Mouse (Mus musculus): ENCODE data around the gene Wbp1l. TPM values are rescaled to one million over a fixed set of nuclear protein-coding genes. Genes with fewer than 3 reads are reported as not detected.

Gene Wbp1l
- polyA plus RNA-seq, 1 experiment from 2014 or later, result 33.8 TPM

DNA sequence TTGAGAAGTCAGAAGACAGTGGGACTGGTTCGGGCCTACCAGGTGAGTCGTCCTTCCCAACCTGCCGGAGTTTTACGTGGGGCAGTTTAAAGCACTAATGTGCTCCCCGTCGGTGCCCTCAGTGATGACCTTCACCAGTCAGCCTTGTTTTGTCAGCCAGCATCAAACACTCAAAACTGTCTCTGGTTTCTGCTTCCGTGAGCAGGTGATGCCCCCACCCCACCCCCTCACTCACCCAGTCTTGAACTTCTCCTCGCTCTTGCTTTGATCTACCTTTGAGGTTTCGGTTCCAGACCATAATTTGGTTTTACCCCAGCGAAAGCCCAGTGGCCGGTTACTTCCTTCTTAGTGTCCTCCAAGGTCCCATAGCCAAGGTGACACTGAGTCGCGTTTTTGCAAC lies 7.8 kb downstream of the Wbp1l start:
- Histone ChIP-seq H3K4me1 (ENCODE audit: control insufficient read depth, insufficient read depth, low read length) (no peaks in the 10 kb centered on the region), H3K9ac (replicated peaks; ENCODE audit: low read length) (no peak overlapping the region), H3K36me3 (ENCODE audit: control insufficient read depth, insufficient read depth, low read length) (peaks cover 37% of the 10 kb centered on the region), H3K27me3 (ENCODE audit: control insufficient read depth, insufficient read depth, low read length) (no peaks in the 10 kb centered on the region), H3K9me3 (ENCODE audit: control insufficient read depth, low read length) (no peaks in the 10 kb centered on the region), H3K4me2 (ENCODE audit: low read length) (no peak overlapping the region), H3K4me3 (replicated peaks; ENCODE audit: low read depth, low read length) (no peak overlapping the region), H3K27ac (replicated peaks; ENCODE audit: low read depth, low read length) (no peak overlapping the region)
- WGBS, result 95% methylated on average over 13 of the region's 13 CpGs
- ATAC-seq (ENCODE audit: low FRiP score, low TSS enrichment) (no peak), DNase-seq (no peak)

DNA sequence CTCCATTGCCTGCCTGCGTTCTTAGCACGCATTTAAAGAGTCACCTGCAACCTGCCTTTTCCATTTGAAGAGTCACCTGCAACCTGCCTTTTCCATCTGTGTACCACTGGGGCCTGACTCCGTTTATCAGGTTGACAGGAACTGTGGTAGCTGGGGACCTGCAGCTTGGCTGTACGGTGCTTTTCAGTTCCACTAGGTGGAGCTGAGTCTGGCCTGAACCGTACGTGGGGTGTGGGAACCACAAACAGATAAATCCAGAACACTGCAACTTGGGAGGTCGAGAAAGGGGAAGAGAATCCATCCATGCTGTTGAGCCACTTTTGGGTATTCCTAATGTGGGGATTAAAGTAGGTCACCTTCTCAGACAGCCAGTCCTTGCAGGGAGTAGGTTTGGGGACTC lies 8.5 kb downstream of the Wbp1l start:
- WGBS, result 74% methylated on average over 7 of the region's 7 CpGs
- DNase-seq, result no peak

DNA sequence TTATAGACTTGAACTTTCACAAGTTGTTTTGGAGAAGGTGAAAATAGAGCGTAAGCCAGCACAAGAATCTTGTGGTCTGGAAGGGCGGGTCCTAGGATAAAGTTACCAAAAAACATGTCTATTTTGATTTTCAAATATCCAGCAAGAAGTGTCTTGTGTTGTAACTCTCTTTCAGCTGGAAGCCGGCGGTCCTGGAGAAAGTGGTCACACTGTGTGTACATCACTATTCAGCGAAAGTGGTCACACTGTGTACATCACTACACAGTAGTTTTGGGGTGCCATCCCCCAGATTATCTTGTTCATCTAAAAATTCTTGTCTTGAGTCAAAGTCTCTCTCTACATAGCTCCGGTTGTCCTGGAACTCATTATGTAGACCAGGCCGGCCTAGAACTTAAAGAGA lies 9.3 kb downstream of the Wbp1l start:
- Histone ChIP-seq H3K9ac (replicated peaks; ENCODE audit: low read length) (no peak overlapping the region), H3K4me1 (ENCODE audit: control insufficient read depth, insufficient read depth, low read length) (no peaks in the 10 kb centered on the region), H3K9me3 (ENCODE audit: control insufficient read depth, low read length) (no peaks in the 10 kb centered on the region), H3K36me3 (ENCODE audit: control insufficient read depth, insufficient read depth, low read length) (peaks cover 33% of the 10 kb centered on the region), H3K27ac (replicated peaks; ENCODE audit: low read depth, low read length) (no peak overlapping the region), H3K4me2 (ENCODE audit: low read length) (no peak overlapping the region), H3K4me3 (replicated peaks; ENCODE audit: low read depth, low read length) (no peak overlapping the region), H3K27me3 (ENCODE audit: control insufficient read depth, insufficient read depth, low read length) (no peaks in the 10 kb centered on the region)
- ATAC-seq (ENCODE audit: low FRiP score, low TSS enrichment), result no peak
- no peak for DNase-seq
- 98% methylated on average over 7 of the region's 7 CpGs for WGBS

More for the DNA sequence above, 8.5 kb downstream of the Wbp1l start:
- no peak for ATAC-seq (ENCODE audit: low FRiP score, low TSS enrichment)
- no peak overlapping the region for H3K4me3 ChIP-seq (replicated peaks; ENCODE audit: low read depth, low read length)
- no peaks in the 10 kb centered on the region for H3K9me3 ChIP-seq (ENCODE audit: control insufficient read depth, low read length)
- no peak overlapping the region for H3K9ac ChIP-seq (replicated peaks; ENCODE audit: low read length)
- peaks cover 35% of the 10 kb centered on the region for H3K36me3 ChIP-seq (ENCODE audit: control insufficient read depth, insufficient read depth, low read length)
- no peak overlapping the region for H3K4me2 ChIP-seq (ENCODE audit: low read length)
- H3K27me3 ChIP-seq (ENCODE audit: control insufficient read depth, insufficient read depth, low read length), result no peaks in the 10 kb centered on the region
- no peaks in the 10 kb centered on the region for H3K4me1 ChIP-seq (ENCODE audit: control insufficient read depth, insufficient read depth, low read length)
- no peak overlapping the region for H3K27ac ChIP-seq (replicated peaks; ENCODE audit: low read depth, low read length)

DNA sequence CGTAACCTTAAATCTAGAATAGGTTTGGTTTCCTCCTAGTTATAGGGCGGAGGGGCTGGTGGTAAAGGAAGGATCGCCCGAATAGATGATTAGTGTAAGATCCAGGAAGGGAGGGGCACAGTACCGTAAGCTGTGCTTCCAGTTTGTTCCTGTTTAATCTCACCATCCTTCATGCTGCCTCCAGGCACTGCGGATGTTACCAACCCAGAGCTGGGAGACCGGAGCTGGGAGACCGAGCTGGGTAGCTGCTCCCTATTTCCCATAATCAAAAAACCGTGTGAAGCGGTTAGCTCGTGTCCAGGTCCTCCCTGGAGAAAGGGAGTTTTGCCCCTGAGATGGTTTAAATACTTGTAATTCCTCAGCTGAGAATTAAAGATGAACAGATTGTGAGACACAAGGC lies 17.5 kb downstream of the Wbp1l start:
- ATAC-seq (ENCODE audit: low FRiP score, low TSS enrichment), result no peak
- H3K4me2 ChIP-seq (ENCODE audit: low read length), result no peak overlapping the region
- H3K4me3 ChIP-seq (replicated peaks; ENCODE audit: low read depth, low read length), result no peak overlapping the region
- H3K36me3 ChIP-seq (ENCODE audit: control insufficient read depth, insufficient read depth, low read length), result peaks cover 11% of the 10 kb centered on the region
- DNase-seq, result no peak
- H3K9ac ChIP-seq (replicated peaks; ENCODE audit: low read length), result no peak overlapping the region
- WGBS, result 85% methylated on average over 11 of the region's 11 CpGs
- no peak overlapping the region for H3K27ac ChIP-seq (replicated peaks; ENCODE audit: low read depth, low read length)
- no peaks in the 10 kb centered on the region for H3K27me3 ChIP-seq (ENCODE audit: control insufficient read depth, insufficient read depth, low read length)
- peaks cover 17% of the 10 kb centered on the region for H3K4me1 ChIP-seq (ENCODE audit: control insufficient read depth, insufficient read depth, low read length)
- no peaks in the 10 kb centered on the region for H3K9me3 ChIP-seq (ENCODE audit: control insufficient read depth, low read length)

DNA sequence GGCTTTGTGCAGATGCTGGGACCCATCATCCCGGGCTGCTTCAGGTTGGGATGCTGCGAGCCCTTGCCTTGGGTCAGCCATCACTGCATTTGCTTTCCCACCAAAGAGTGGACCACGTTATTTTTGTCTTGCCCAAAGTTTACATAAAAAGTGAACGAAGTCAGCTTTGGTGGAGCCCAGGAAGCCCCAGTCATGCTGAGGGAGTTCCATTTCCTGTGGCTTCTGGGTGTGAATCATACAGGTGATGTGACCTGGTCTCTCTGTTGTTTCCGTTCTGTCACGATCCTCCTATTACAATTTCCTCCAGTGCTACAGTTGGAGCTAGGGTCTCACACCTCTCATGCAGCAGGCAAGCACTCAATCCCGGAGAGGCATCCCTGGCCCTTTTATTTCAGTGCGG lies 18.5 kb downstream of the Wbp1l start:
- Histone ChIP-seq H3K36me3 (ENCODE audit: control insufficient read depth, insufficient read depth, low read length) (peaks cover 11% of the 10 kb centered on the region), H3K4me1 (ENCODE audit: control insufficient read depth, insufficient read depth, low read length) (peaks cover 26% of the 10 kb centered on the region), H3K27me3 (ENCODE audit: control insufficient read depth, insufficient read depth, low read length) (no peaks in the 10 kb centered on the region), H3K4me3 (replicated peaks; ENCODE audit: low read depth, low read length) (no peak overlapping the region), H3K9me3 (ENCODE audit: control insufficient read depth, low read length) (no peaks in the 10 kb centered on the region), H3K27ac (replicated peaks; ENCODE audit: low read depth, low read length) (no peak overlapping the region), H3K9ac (replicated peaks; ENCODE audit: low read length) (no peak overlapping the region), H3K4me2 (ENCODE audit: low read length) (no peak overlapping the region)
- DNase-seq (no peak), ATAC-seq (ENCODE audit: low FRiP score, low TSS enrichment) (no peak)
- WGBS, result 92% methylated on average over 8 of the region's 8 CpGs

DNA sequence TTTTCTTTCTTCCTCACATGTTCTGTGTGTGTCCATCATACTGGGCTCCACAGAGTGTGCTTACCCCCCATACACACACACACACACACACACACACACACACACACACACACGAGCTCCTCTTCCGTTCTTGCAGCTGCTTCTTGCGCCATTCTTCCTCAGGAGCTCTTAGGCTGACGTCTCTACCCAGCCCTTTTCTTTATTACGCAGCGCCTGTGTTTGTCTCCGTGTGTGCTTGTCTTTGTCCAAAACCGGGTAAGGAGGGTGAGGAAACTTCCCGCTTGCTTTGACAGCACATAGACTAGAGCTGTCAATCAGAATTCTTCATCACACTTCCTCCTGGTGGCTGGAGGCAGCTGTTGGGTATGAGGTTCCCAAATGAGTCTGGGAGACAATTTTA lies 19.4 kb downstream of the Wbp1l start:
- 45% methylated on average over 9 of the region's 9 CpGs for WGBS
- H3K4me1 ChIP-seq (ENCODE audit: control insufficient read depth, insufficient read depth, low read length), result peaks cover 36% of the 10 kb centered on the region
- no peaks in the 10 kb centered on the region for H3K27me3 ChIP-seq (ENCODE audit: control insufficient read depth, insufficient read depth, low read length)
- H3K4me3 ChIP-seq (replicated peaks; ENCODE audit: low read depth, low read length), result no peak overlapping the region
- no peak for ATAC-seq (ENCODE audit: low FRiP score, low TSS enrichment)
- H3K9me3 ChIP-seq (ENCODE audit: control insufficient read depth, low read length), result no peaks in the 10 kb centered on the region
- peak overlapping the region; percentile 20; the same call in 1 of the 2 replicates for H3K27ac ChIP-seq (replicated peaks; ENCODE audit: low read depth, low read length)
- H3K36me3 ChIP-seq (ENCODE audit: control insufficient read depth, insufficient read depth, low read length), result peaks cover 11% of the 10 kb centered on the region
- H3K9ac ChIP-seq (replicated peaks; ENCODE audit: low read length), result no peak overlapping the region
- no peak for DNase-seq
- H3K4me2 ChIP-seq (ENCODE audit: low read length), result no peak overlapping the region

DNA sequence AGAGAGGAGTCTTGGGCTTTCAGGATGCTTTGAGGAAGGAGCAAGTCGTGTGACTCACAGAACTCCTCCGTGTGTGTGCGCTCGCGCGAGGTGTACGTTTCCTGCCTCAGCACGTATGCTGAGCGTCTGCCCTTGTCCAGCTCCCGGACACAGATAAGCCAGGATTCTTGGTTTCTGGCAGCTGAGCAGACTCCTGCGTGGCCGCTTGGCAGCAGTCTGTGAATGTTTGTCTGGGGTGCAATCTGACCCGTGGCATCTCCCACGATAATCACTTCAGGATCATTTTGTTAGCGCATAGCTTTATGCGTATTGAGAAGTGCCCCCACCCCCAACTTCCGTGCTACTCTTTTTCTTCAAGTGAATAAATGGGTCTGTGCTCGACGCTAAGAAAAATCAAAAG lies 20.1 kb downstream of the Wbp1l start:
- WGBS, result 83% methylated on average over 19 of the region's 19 CpGs
- no peaks in the 10 kb centered on the region for H3K9me3 ChIP-seq (ENCODE audit: control insufficient read depth, low read length)
- H3K4me1 ChIP-seq (ENCODE audit: control insufficient read depth, insufficient read depth, low read length), result peaks cover 43% of the 10 kb centered on the region
- no peak overlapping the region for H3K9ac ChIP-seq (replicated peaks; ENCODE audit: low read length)
- no peak for ATAC-seq (ENCODE audit: low FRiP score, low TSS enrichment)
- H3K4me3 ChIP-seq (replicated peaks; ENCODE audit: low read depth, low read length), result no peak overlapping the region
- DNase-seq, result no peak
- H3K36me3 ChIP-seq (ENCODE audit: control insufficient read depth, insufficient read depth, low read length), result peaks cover 6% of the 10 kb centered on the region; the same call in 1 of the 2 replicates
- no peaks in the 10 kb centered on the region for H3K27me3 ChIP-seq (ENCODE audit: control insufficient read depth, insufficient read depth, low read length)
- H3K4me2 ChIP-seq (ENCODE audit: low read length), result no peak overlapping the region
- no peak overlapping the region for H3K27ac ChIP-seq (replicated peaks; ENCODE audit: low read depth, low read length)

DNA sequence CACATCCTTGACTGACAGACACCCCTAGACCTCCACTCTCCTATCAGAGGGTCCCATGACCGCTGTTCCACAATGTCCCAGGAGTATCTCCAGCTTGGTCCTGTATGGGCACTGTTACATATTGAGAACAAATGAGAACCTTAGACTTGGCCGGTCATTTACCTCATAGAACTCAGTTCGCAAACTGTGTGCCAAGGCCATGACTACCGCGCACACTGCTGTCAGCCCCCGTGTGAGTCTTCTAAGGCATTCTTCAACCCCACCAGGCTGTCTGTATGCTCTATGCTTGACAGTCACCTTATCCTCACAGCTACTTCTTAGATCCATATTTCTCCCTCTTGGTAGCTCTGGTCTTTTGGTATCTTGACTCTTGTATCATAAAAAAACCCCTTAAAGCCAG lies 20.6 kb downstream of the Wbp1l start:
- no peak for ATAC-seq (ENCODE audit: low FRiP score, low TSS enrichment)
- Histone ChIP-seq H3K36me3 (ENCODE audit: control insufficient read depth, insufficient read depth, low read length) (peaks cover 6% of the 10 kb centered on the region; the same call in 1 of the 2 replicates), H3K4me1 (ENCODE audit: control insufficient read depth, insufficient read depth, low read length) (peaks cover 48% of the 10 kb centered on the region), H3K4me3 (replicated peaks; ENCODE audit: low read depth, low read length) (no peak overlapping the region), H3K9me3 (ENCODE audit: control insufficient read depth, low read length) (no peaks in the 10 kb centered on the region), H3K27ac (replicated peaks; ENCODE audit: low read depth, low read length) (no peak overlapping the region), H3K27me3 (ENCODE audit: control insufficient read depth, insufficient read depth, low read length) (no peaks in the 10 kb centered on the region), H3K4me2 (ENCODE audit: low read length) (no peak overlapping the region), H3K9ac (replicated peaks; ENCODE audit: low read length) (no peak overlapping the region)
- WGBS, result 98% methylated on average over 6 of the region's 6 CpGs
- DNase-seq, result no peak

DNA sequence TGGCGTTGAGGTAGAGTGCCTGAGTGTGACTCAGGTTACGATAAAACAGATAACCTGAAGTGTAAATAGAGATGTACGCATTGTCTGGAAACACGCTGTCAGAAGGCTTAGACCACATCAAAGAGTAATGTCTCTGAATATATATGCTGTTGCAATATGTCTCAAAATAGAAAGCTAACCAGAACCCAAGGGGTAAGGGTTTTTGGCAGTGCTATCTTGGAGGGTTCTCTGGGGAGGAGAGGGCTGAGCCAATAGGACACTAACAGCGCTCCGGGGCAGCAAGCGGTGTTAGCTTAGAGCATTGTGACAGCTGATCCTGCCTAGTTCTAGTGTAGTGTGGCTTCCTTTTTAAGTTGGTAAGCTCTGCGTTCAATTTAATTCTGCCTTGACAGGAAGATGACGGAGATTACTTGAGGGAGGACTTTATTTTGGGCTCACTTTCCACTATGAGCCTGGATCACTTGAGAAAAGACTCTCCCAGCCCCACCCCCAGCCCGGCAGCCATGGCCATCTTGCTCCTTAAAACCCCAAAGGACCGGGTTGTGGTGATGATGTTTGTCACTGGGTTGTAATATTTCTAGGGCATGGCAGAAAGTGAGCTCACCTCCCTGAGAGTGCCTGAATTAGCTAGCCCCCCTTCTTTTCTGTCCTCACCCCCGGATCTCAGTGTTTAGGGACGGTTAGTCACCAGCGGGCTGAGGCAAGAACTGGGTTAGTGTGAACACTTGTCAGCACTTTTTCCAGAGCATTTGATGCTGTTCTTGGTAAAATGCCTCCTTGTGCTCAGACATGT lies 21.3 kb downstream of the Wbp1l start:
- DNase-seq, result no peak
- no peak overlapping the region; the same call in 1 of the 2 replicates for H3K27ac ChIP-seq (replicated peaks; ENCODE audit: low read depth, low read length)
- no peaks in the 10 kb centered on the region for H3K9me3 ChIP-seq (ENCODE audit: control insufficient read depth, low read length)
- H3K4me1 ChIP-seq (ENCODE audit: control insufficient read depth, insufficient read depth, low read length), result peaks cover 49% of the 10 kb centered on the region
- no peak for ATAC-seq (ENCODE audit: low FRiP score, low TSS enrichment)
- no peak overlapping the region for H3K4me3 ChIP-seq (replicated peaks; ENCODE audit: low read depth, low read length)
- H3K4me2 ChIP-seq (ENCODE audit: low read length), result no peak overlapping the region
- no peak overlapping the region for H3K9ac ChIP-seq (replicated peaks; ENCODE audit: low read length)
- peaks cover 9% of the 10 kb centered on the region for H3K36me3 ChIP-seq (ENCODE audit: control insufficient read depth, insufficient read depth, low read length)
- WGBS, result 70% methylated on average over 14 of the region's 14 CpGs
- H3K27me3 ChIP-seq (ENCODE audit: control insufficient read depth, insufficient read depth, low read length), result no peaks in the 10 kb centered on the region

Measured in midbrain, embryonic 14.5 days (tissue).